Mouse (Mus musculus) left cerebral cortex, adult 11 months (tissue): Measurements from ENCODE around the gene Fut11.

Experiments used
- DNase-seq: peaks from one replicate; pipeline ENCODE4 v3.0.0; 2022; ENCODE audit warnings: low spot score

Gene Fut11

DNA sequence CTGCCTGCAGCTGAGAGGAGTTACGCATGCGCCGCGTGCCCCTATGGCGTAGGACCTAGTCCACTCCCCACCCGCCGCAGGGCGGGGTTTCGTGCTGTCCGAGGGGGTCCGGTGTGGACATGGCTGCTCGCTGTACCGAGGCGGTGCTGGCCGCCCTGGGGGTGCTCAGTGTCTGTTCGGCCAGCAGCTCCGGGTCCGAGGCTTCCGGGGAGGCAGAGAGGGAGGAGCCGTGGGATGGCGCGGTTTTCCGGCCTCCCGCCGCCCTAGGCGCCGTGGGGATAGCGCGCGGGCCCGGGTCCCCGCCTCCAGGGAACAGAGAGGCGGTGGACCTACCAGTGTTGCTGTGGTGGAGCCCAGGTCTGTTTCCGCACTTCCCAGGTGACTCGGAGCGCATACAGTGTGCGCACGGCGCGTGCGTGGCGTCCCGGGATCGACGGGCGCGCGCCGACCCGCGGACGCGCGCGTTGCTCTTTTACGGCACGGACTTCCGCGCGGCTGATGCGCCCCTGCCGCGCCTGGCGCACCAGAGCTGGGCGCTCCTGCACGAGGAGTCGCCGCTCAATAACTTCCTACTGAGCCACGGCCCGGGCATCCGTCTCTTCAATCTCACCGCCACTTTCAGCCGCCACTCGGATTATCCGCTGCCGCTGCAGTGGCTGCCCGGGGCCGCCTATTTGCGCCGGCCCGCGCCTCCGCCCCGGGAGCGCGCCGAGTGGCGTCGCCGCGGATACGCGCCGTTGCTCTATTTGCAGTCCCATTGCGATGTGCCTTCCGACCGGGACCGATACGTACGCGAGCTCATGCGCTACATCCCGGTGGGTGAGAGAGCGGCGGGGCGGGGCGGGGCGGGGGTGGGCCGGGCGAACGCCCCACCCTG lies at the start of gene Fut11:
Fut11 (plus strand) TSS at position 85 of the 877 bp plus-strand sequence.
- DNase-seq, result peak; percentile 77

- DNase-seq, result no peak
These were observed 49.2 kb upstream of the Fut11 start for GRCm38 (mm10) chr14:20645547-20645946.

DNA sequence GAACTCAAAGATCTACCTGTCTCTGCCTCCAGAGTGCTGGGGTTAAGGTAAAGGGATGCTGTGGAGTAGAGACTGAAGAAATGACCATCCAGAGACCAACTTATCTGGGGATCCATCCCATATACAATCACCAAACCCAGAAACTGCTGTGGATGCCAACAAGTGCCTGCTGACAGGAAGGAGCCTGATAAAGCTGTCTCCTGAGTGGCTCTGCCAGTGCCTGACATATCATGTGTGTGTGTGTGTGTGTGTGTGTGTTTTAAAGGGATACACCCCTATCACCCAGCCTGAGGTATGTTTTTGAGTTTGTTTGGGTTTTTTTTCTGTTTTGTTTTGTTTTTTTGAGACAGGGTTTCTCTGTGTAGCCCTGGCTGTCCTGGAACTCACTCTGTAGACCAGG lies 48.4 kb upstream of the Fut11 start:
- no peak for DNase-seq

DNA sequence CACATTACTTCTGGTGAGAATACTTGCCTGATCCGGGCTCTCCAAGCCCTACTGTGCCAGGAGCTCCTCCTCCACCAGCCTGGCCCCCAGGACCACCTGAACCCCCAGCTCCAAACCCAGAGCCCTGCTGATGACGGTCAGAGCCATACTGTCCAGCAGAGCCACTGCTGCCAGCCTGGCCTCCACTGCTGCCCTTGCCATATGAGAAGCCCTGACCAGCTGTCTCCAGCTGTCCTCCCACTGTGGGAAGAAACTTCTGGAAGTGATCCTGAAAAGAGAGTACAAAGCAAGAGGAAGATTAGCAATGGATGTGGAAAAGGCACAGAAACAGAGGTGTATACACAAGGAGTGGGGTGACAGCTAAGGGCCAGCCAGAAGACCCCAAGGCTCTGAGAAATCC lies 43.8 kb upstream of the Fut11 start:
- no peak for DNase-seq

- DNase-seq, result no peak
These were observed 43.0 kb upstream of the Fut11 start for GRCm38 (mm10) chr14:20651722-20652256.

- no peak for DNase-seq
These were observed 39.9 kb upstream of the Fut11 start for GRCm38 (mm10) chr14:20654690-20655421.

DNA sequence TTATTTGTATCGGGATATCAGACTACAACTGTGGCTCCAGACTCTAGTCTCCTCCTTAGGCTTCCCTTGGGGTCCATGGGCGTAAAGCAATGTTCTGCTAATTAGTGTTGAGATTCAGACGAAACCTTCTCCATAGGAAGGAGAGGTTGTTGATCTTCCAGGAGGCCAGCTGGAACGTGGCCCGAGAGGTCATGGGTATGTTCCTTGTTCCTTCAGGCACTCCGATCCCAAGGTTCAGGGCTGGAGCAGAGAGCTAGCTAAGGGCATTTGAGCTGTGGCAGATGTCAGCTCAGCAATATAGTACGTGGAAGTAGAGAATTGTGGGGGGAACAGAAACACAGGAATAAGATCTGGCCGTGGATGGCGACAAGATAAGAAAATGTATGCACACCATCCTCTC lies 39.0 kb upstream of the Fut11 start:
- no peak for DNase-seq

- DNase-seq, result no peak
These were observed 38.4 kb upstream of the Fut11 start, which contains the start of gene Myoz1 for GRCm38 (mm10) chr14:20656361-20656760. TSS of gene Myoz1 (minus strand) at chr14:20656540.

DNA sequence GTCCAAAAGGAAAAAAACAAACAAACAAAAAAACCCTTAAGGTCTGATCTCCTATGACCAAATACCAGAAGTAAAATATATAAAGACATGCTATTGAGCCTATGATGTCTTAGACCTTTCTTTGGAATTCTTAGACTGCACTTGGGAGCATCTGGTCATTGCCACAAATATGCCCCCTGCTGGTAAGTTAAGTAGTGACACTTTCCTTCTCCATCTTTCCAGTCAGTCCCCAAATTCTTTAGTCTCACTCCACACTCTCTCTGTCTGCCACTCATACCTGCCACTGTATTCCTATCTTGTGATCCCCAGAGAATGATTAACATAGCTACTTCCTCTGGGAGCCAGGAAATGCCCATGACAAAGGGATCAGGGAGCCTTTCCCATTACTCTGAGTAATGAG lies 36.4 kb upstream of the Fut11 start:
- peak; percentile 51 for DNase-seq

DNA sequence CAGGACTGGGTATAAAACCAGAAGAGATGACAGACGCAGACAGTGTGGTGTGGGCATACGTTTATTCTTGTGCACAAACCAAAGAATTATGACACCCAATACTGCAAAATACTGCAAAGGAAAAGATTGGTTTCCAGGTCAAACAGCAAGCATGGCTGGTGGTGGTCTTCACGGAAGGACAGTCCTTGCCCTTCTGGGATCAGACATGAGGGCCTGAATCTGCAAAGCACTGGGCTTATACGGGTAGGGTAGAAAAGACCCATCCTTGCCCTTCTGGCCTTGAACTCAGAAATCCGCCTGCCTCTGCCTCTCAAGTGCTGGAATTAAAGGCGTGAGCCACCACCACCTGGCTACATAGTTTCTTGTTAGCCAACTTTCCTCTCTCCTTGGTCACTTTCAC lies 35.9 kb upstream of the Fut11 start:
- DNase-seq, result no peak

DNA sequence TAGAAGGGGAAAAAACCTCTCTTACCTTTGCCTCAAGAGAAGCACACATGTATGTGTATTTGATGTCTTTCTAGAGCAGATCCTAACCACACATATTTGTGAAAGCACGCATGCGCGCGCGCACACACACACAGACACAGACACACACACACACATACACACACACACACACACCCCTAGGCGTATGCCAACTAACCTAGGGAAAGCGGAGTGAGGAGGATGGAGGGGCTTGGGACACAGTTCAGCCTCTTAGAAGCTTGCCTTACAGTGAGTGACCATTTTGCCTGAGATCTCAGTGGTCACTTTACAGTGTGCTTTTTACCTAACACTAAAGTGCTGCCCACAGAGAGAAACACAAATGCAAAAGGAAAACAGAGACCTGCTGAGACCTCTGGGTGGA lies 35.1 kb upstream of the Fut11 start:
- no peak for DNase-seq

DNA sequence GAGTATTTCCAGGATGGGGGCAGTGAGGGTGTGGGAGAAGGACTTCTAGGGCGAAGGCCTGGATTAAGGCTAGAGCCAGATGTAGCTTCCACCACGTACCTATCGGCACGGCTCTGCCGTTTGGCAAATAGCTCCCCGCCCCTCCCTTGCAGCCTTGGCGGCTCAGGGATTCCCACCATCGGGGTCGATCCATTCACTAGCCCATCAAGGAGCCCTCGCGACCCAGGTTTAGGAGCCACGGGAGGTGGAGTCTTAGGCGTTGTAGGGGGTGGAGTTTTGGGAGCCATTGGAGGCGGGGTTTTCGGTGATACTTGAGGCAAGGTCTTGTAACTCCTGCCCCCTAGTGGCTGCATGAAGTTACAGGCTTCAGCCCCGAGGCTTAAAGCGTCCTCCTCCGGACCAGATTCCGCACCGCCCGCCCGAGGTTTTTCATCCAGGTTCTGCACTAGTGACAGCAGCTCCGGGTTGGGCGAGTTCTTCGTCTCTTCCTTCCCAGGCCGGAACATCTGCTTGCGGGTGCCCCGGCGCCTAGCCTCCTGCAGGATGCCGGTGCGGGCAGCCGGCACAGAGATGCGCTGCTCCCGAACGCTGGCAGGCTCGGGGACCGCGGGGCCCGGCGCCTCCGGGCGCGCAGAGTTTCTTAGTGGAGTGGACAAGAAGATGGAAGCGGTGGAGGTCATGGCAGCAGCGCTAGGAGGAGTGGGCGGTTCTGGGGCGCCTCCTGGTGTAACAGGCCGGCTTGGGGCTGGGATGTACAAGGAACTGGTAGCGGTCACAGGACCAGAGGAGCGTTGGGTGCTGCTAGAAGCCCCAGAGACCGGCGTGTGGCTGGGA lies 33.7 kb upstream of the Fut11 start:
- DNase-seq, result peak; percentile 92

- no peak for DNase-seq
These were observed 33.0 kb upstream of the Fut11 start for GRCm38 (mm10) chr14:20661661-20662331.

DNA sequence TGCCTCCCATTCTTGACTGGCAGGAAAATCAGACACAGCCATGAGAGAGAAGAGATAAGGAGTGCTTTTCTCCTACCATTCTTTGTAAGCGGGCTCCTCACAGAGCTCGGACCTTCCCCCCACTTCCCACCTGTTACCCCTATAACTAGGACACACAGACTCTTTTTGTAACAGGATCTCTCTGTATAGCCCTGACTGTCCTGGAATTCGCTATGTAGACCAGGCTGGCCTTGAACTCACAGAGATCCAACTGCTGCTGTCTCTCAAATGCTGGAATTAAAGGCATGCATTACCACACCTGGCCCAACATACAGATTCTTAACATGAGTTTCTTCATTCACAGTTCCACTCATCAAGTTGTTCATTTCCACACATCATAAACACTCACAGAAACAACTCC lies 32.0 kb upstream of the Fut11 start:
- no peak for DNase-seq

DNA sequence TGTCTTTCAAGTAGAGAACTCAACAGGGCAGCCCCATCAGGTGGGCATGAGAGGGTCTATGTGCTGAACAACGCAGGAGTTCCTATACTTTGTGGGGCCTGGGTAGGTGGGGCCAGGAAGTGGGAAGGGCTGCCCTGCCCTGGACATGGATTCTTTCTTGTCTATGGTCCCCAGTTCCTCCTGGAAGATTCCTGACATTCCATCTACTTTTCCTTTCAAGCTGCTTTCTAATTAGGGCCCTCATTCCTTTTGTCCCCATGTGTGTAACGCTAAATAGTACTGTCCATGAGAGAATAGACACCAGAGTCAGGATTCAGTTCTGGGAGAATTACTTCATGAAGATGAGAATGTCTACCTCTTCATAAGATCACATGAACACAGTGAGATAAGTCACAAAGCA lies 31.2 kb upstream of the Fut11 start:
- no peak for DNase-seq

DNA sequence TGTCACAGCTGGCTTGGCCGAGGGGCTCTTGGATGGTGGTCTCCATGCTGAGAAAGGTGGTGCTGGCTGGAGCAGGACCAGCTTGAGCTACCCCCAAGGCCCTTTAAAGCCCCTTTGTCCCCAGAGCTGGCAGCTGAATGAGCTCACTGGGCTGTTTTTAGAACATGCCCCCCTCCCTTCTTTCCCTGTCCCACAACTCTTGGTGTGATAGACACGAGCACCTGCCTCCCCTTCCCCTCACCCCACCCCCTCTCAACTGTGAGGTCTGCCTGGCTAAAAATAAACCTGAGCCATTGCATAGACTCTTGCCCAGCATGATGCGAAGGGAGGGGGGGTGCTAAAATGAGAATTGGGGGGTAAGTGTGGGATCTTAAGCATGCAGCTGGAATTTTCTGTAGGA lies 30.3 kb upstream of the Fut11 start:
- DNase-seq, result no peak

- no peak for DNase-seq
These were observed 27.3 kb upstream of the Fut11 start for GRCm38 (mm10) chr14:20667469-20667868.

DNA sequence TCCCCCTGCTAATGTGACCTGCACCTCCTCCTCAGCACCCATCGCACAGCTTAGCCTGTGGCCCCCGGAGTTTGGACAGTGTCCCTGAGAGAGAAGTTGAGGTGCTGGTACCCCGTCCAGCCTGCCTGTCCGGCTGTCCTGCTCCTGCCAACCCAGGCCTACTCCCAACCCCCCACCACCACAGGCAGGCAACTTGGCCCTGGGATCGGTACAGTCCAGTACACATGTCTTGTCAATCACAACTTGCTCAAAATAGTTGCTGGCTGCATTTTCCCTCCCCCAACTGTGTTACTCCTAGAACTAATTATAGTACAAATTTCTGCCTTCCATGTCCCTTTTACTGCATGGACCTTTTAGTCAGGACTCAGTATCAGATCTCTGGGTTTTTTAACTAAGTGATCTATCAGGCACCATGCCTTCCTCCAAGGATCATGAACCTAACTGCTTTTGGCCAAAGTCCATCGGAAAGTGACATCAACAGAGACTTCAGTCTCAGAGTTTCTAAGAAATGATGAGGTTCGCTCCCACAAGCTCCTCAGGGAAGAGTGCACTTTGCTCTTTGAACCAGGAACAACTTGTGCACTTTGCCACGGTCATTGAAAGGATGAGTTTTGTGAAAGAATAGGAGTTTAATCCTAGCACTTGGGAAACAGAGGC lies 26.5 kb upstream of the Fut11 start, which contains the start of gene Synpo2l:
Synpo2l (minus strand) TSS at position 201 of the 657 bp plus-strand sequence.
- DNase-seq, result no peak

DNA sequence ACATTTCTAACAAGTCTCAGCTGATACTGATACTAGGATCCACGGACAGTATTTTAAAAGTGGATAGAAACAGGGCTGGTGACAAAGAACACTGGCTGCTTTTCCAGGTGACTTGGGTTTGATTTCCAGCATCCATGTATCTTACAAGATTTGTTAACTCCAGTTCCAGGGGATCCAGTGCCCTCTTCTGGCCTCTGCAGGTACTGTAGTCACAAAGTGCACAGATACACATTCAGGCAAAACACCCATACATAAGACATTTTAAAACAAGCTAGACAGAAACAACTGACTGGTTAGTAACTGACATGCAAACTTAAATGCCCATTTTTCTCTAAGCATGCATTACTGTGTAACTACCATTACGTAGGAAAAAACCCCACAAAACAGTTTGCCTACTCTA lies 21.8 kb upstream of the Fut11 start:
- DNase-seq, result no peak

DNA sequence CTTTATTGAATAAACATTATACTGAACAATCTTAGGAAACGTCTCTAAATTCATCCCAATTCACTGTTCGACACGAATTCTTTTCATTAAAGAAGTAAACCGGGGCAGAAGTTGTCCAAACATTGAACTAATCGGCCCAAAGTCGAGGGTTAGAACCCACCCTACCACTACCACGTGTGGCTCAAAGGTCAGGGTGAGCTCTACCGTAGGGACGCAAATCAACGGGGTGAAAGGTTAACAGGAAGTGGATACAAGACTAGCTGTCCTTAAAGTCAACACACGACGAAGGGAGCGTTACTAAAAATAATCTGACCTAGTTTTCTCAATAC lies 21.1 kb upstream of the Fut11 start:
- peak; percentile 62 for DNase-seq
